Mouse (Mus musculus): ENCODE measurements around the gene Lrch1.

Gene Lrch1

GRCm38 (mm10) chr14:74852965-74853758, 94.5 kb downstream of the Lrch1 start:
- DNase-seq (ENCODE audit: low spot score in 2 of 2) = no peak

GRCm38 (mm10) chr14:74851866-74852265, 95.8 kb downstream of the Lrch1 start:
- DNase-seq (ENCODE audit: low spot score in 2 of 2) = no peak

- DNase-seq (ENCODE audit: low spot score in 2 of 2) = no peak
Measured at GRCm38 (mm10) chr14:74849020-74849419, 98.7 kb downstream of the Lrch1 start.

- no peak for DNase-seq (ENCODE audit: low spot score in 2 of 2)
Measured at GRCm38 (mm10) chr14:74848224-74848623, 99.5 kb downstream of the Lrch1 start.

- DNase-seq (ENCODE audit: low spot score in 2 of 2) = peak in 1 of 2 experiments; percentile 34
Measured at GRCm38 (mm10) chr14:74847311-74848133, 100.2 kb downstream of the Lrch1 start.

- no peak for DNase-seq (ENCODE audit: low spot score in 2 of 2)
Measured at GRCm38 (mm10) chr14:74846668-74847067, 101.0 kb downstream of the Lrch1 start.

- no peak for DNase-seq (ENCODE audit: low spot score in 2 of 2)
Measured at GRCm38 (mm10) chr14:74845661-74846274, 101.9 kb downstream of the Lrch1 start.

GRCm38 (mm10) chr14:74841708-74842107, 106.0 kb downstream of the Lrch1 start:
- DNase-seq (ENCODE audit: low spot score in 2 of 2) = no peak

GRCm38 (mm10) chr14:74841297-74841696, 106.4 kb downstream of the Lrch1 start:
- no peak for DNase-seq (ENCODE audit: low spot score in 2 of 2)

- no peak for DNase-seq (ENCODE audit: low spot score in 2 of 2)
Measured at GRCm38 (mm10) chr14:74840820-74841219, 106.9 kb downstream of the Lrch1 start.

- DNase-seq (ENCODE audit: low spot score in 2 of 2) = no peak
Measured at GRCm38 (mm10) chr14:74840328-74840727, 107.3 kb downstream of the Lrch1 start.

- no peak for DNase-seq (ENCODE audit: low spot score in 2 of 2)
Measured at GRCm38 (mm10) chr14:74838816-74839215, 108.9 kb downstream of the Lrch1 start.

GRCm38 (mm10) chr14:74835010-74835409, 112.7 kb downstream of the Lrch1 start:
- no peak for DNase-seq (ENCODE audit: low spot score in 2 of 2)

- no peak for DNase-seq (ENCODE audit: low spot score in 2 of 2)
Measured at GRCm38 (mm10) chr14:74834215-74834614, 113.5 kb downstream of the Lrch1 start.

- DNase-seq (ENCODE audit: low spot score in 2 of 2) = no peak
Measured at GRCm38 (mm10) chr14:74831653-74832052, 116.0 kb downstream of the Lrch1 start.

- no peak for DNase-seq (ENCODE audit: low spot score in 2 of 2)
Measured at GRCm38 (mm10) chr14:74831050-74831449, 116.6 kb downstream of the Lrch1 start.

- DNase-seq (ENCODE audit: low spot score in 2 of 2) = no peak
Measured at GRCm38 (mm10) chr14:74830591-74830990, 117.1 kb downstream of the Lrch1 start.

GRCm38 (mm10) chr14:74822757-74823680, 124.7 kb downstream of the Lrch1 start:
- no peak for DNase-seq (ENCODE audit: low spot score in 2 of 2)

- DNase-seq (ENCODE audit: low spot score in 2 of 2) = no peak
Measured at GRCm38 (mm10) chr14:74822048-74822447, 125.6 kb downstream of the Lrch1 start.

GRCm38 (mm10) chr14:74820180-74820813, 127.4 kb downstream of the Lrch1 start:
- no peak for DNase-seq (ENCODE audit: low spot score in 2 of 2)

- DNase-seq (ENCODE audit: low spot score in 2 of 2) = no peak
Measured at GRCm38 (mm10) chr14:74816705-74817104, 131.0 kb downstream of the Lrch1 start.

Data from spleen, postnatal 14 days (tissue).